Mouse (Mus musculus): ENCODE measurements around the gene Snx15. TPM values are rescaled to one million over a fixed set of nuclear protein-coding genes. Genes with fewer than 3 reads are reported as not detected.

Gene Snx15
- polyA plus RNA-seq, 1 experiment from 2014 or later: 23.8 TPM

GRCm38 (mm10) chr19:6126789-6127580 is 1.1 kb downstream of the Snx15 start:
- WGBS: 75% methylated on average over 10 of the region's 10 CpGs

GRCm38 (mm10) chr19:6126289-6126688 is 1.8 kb downstream of the Snx15 start:
- no peak for ATAC-seq (ENCODE audit: low FRiP score)
- DNase-seq (ENCODE audit: low spot score, missing footprints): peak; percentile 95

More at GRCm38 (mm10) chr19:6126789-6127580, 1.1 kb downstream of the Snx15 start:
- ATAC-seq (ENCODE audit: low FRiP score) (no peak), DNase-seq (ENCODE audit: low spot score, missing footprints) (peak; percentile 81)
- peaks cover 2% of the 10 kb centered on the region; the same call in 1 of the 2 replicates for H3K4me1 ChIP-seq (ENCODE audit: control insufficient read depth, insufficient read depth, low read length)
- peak overlapping the region; percentile 66 for H3K4me2 ChIP-seq
- no peak overlapping the region for H3K27ac ChIP-seq (ENCODE audit: low read depth, low read length)
- no peaks in the 10 kb centered on the region for H3K36me3 ChIP-seq (ENCODE audit: control insufficient read depth, insufficient read depth, low read length)
- peak overlapping the region; percentile 64; the same call in 1 of the 2 replicates for H3K9ac ChIP-seq (ENCODE audit: low read length)
- no peaks in the 10 kb centered on the region for H3K27me3 ChIP-seq (ENCODE audit: control insufficient read depth, insufficient read depth, low read length)
- H3K9me3 ChIP-seq (ENCODE audit: control insufficient read depth, low read length): no peaks in the 10 kb centered on the region
- peak overlapping the region; percentile 44 for H3K4me3 ChIP-seq (ENCODE audit: low read depth, low read length)

GRCm38 (mm10) chr19:6124898-6125297 is 3.2 kb downstream of the Snx15 start:
- DNase-seq (ENCODE audit: low spot score, missing footprints) (peak; percentile 78), ATAC-seq (ENCODE audit: low FRiP score) (no peak)
- Histone ChIP-seq H3K36me3 (ENCODE audit: control insufficient read depth, insufficient read depth, low read length) (no peaks in the 10 kb centered on the region), H3K4me3 (ENCODE audit: low read depth, low read length) (no peak overlapping the region), H3K4me2 (no peak overlapping the region), H3K9me3 (ENCODE audit: control insufficient read depth, low read length) (no peaks in the 10 kb centered on the region), H3K27ac (ENCODE audit: low read depth, low read length) (no peak overlapping the region), H3K27me3 (ENCODE audit: control insufficient read depth, insufficient read depth, low read length) (no peaks in the 10 kb centered on the region), H3K4me1 (ENCODE audit: control insufficient read depth, insufficient read depth, low read length) (peaks cover 2% of the 10 kb centered on the region; the same call in 1 of the 2 replicates), H3K9ac (ENCODE audit: low read length) (no peak overlapping the region)
- 72% methylated on average over 2 of the region's 2 CpGs for WGBS

More at GRCm38 (mm10) chr19:6126289-6126688, 1.8 kb downstream of the Snx15 start:
- Histone ChIP-seq H3K4me2 (no peak overlapping the region), H3K4me1 (ENCODE audit: control insufficient read depth, insufficient read depth, low read length) (peaks cover 2% of the 10 kb centered on the region; the same call in 1 of the 2 replicates), H3K4me3 (ENCODE audit: low read depth, low read length) (no peak overlapping the region), H3K27ac (ENCODE audit: low read depth, low read length) (no peak overlapping the region), H3K9ac (ENCODE audit: low read length) (no peak overlapping the region), H3K36me3 (ENCODE audit: control insufficient read depth, insufficient read depth, low read length) (no peaks in the 10 kb centered on the region), H3K9me3 (ENCODE audit: control insufficient read depth, low read length) (no peaks in the 10 kb centered on the region), H3K27me3 (ENCODE audit: control insufficient read depth, insufficient read depth, low read length) (no peaks in the 10 kb centered on the region)
- WGBS: 24% methylated on average over 4 of the region's 4 CpGs

GRCm38 (mm10) chr19:6123330-6123729 is 4.8 kb downstream of the Snx15 start:
- Histone ChIP-seq H3K4me2 (no peak overlapping the region), H3K27me3 (ENCODE audit: control insufficient read depth, insufficient read depth, low read length) (no peaks in the 10 kb centered on the region), H3K4me3 (ENCODE audit: low read depth, low read length) (no peak overlapping the region), H3K9ac (ENCODE audit: low read length) (0 out of 2 replicates have a peak overlapping the region, but pooled peaks have one; percentile 9), H3K36me3 (ENCODE audit: control insufficient read depth, insufficient read depth, low read length) (no peaks in the 10 kb centered on the region), H3K4me1 (ENCODE audit: control insufficient read depth, insufficient read depth, low read length) (peaks cover 2% of the 10 kb centered on the region), H3K9me3 (ENCODE audit: control insufficient read depth, low read length) (no peaks in the 10 kb centered on the region), H3K27ac (ENCODE audit: low read depth, low read length) (no peak overlapping the region)
- no peak for ATAC-seq (ENCODE audit: low FRiP score)
- 76% methylated on average over 8 of the region's 8 CpGs for WGBS
- peak; percentile 80 for DNase-seq (ENCODE audit: low spot score, missing footprints)

GRCm38 (mm10) chr19:6121761-6122160 is 6.3 kb downstream of the Snx15 start:
- no peak overlapping the region for H3K4me2 ChIP-seq
- DNase-seq (ENCODE audit: low spot score, missing footprints) (peak; percentile 65), ATAC-seq (ENCODE audit: low FRiP score) (no peak)
- H3K36me3 ChIP-seq (ENCODE audit: control insufficient read depth, insufficient read depth, low read length): no peaks in the 10 kb centered on the region
- no peaks in the 10 kb centered on the region for H3K27me3 ChIP-seq (ENCODE audit: control insufficient read depth, insufficient read depth, low read length)
- H3K4me3 ChIP-seq (ENCODE audit: low read depth, low read length): no peak overlapping the region
- WGBS: 31% methylated on average over 19 of the region's 19 CpGs
- H3K27ac ChIP-seq (ENCODE audit: low read depth, low read length): no peak overlapping the region
- no peaks in the 10 kb centered on the region for H3K9me3 ChIP-seq (ENCODE audit: control insufficient read depth, low read length)
- H3K9ac ChIP-seq (ENCODE audit: low read length): no peak overlapping the region
- peaks cover 6% of the 10 kb centered on the region for H3K4me1 ChIP-seq (ENCODE audit: control insufficient read depth, insufficient read depth, low read length)

GRCm38 (mm10) chr19:6118677-6119185 is 9.4 kb downstream of the Snx15 start:
- Histone ChIP-seq H3K27ac (ENCODE audit: low read depth, low read length) (no peak overlapping the region), H3K4me3 (ENCODE audit: low read depth, low read length) (peak overlapping the region; percentile 81), H3K9ac (ENCODE audit: low read length) (peak overlapping the region; percentile 88), H3K9me3 (ENCODE audit: control insufficient read depth, low read length) (no peaks in the 10 kb centered on the region), H3K36me3 (ENCODE audit: control insufficient read depth, insufficient read depth, low read length) (peaks cover 12% of the 10 kb centered on the region; the same call in 1 of the 2 replicates), H3K4me1 (ENCODE audit: control insufficient read depth, insufficient read depth, low read length) (peaks cover 8% of the 10 kb centered on the region), H3K4me2 (peak overlapping the region; percentile 89), H3K27me3 (ENCODE audit: control insufficient read depth, insufficient read depth, low read length) (no peaks in the 10 kb centered on the region)
- under 1% methylated on average over 8 of the region's 8 CpGs for WGBS
- DNase-seq (ENCODE audit: low spot score, missing footprints) (peak; percentile 88), ATAC-seq (ENCODE audit: low FRiP score) (peak; percentile 58)

- ATAC-seq (ENCODE audit: low FRiP score): peak; percentile 86
Observed at GRCm38 (mm10) chr19:6117986-6118676, 10.0 kb downstream of the Snx15 start, which contains the start of gene Sac3d1. Gene Sac3d1, minus strand, starts transcription at chr19:6118650.

GRCm38 (mm10) chr19:6117346-6117985 is 10.6 kb downstream of the Snx15 start:
- no peaks in the 10 kb centered on the region for H3K27me3 ChIP-seq (ENCODE audit: control insufficient read depth, insufficient read depth, low read length)
- 6% methylated on average over 32 of the region's 32 CpGs for WGBS
- H3K4me3 ChIP-seq (ENCODE audit: low read depth, low read length): peak overlapping the region; percentile 81
- peak overlapping the region; percentile 89 for H3K4me2 ChIP-seq
- no peaks in the 10 kb centered on the region for H3K9me3 ChIP-seq (ENCODE audit: control insufficient read depth, low read length)
- peak overlapping the region; percentile 95 for H3K27ac ChIP-seq (ENCODE audit: low read depth, low read length)
- peaks cover 8% of the 10 kb centered on the region for H3K4me1 ChIP-seq (ENCODE audit: control insufficient read depth, insufficient read depth, low read length)
- no peak for ATAC-seq (ENCODE audit: low FRiP score)
- peak overlapping the region; percentile 88 for H3K9ac ChIP-seq (ENCODE audit: low read length)
- H3K36me3 ChIP-seq (ENCODE audit: control insufficient read depth, insufficient read depth, low read length): peaks cover 12% of the 10 kb centered on the region; the same call in 1 of the 2 replicates
- DNase-seq (ENCODE audit: low spot score, missing footprints): no peak

More at GRCm38 (mm10) chr19:6117986-6118676, 10.0 kb downstream of the Snx15 start, which contains the start of gene Sac3d1:
- Histone ChIP-seq H3K4me2 (peak within 1 kb of the TSS; percentile 89), H3K4me3 (ENCODE audit: low read depth, low read length) (peak within 1 kb of the TSS; percentile 81), H3K9ac (ENCODE audit: low read length) (peak within 1 kb of the TSS; percentile 88), H3K27ac (ENCODE audit: low read depth, low read length) (peak within 1 kb of the TSS; percentile 95), H3K27me3 (ENCODE audit: control insufficient read depth, insufficient read depth, low read length) (no peaks in the 10 kb centered on the region), H3K9me3 (ENCODE audit: control insufficient read depth, low read length) (no peaks in the 10 kb centered on the region), H3K4me1 (ENCODE audit: control insufficient read depth, insufficient read depth, low read length) (peaks cover 8% of the 10 kb centered on the region), H3K36me3 (ENCODE audit: control insufficient read depth, insufficient read depth, low read length) (peaks cover 12% of the 10 kb centered on the region; the same call in 1 of the 2 replicates)
- peak; percentile 99 for DNase-seq (ENCODE audit: low spot score, missing footprints)
- WGBS: under 1% methylated on average over 75 of the region's 77 CpGs
